Mouse (Mus musculus) ovary, postnatal 36 days (tissue): ENCODE data around the gene Tuba3a.
"Not testable (repeated sequence)": the region's sequence is repeated elsewhere in the genome, so short reads cannot be mapped to it uniquely, and the experiment has no call there.

Source experiments
- DNase-seq: peaks from one replicate; pipeline ENCODE4 v3.0.0; 2022; ENCODE audit warnings: low spot score, mixed read lengths

Tuba3a gene

GRCm38 (mm10) chr6:125307091-125307490, 21.2 kb upstream of the Tuba3a start:
- no peak for DNase-seq

- no peak for DNase-seq
These were observed 19.6 kb upstream of the Tuba3a start for GRCm38 (mm10) chr6:125305465-125305864.

GRCm38 (mm10) chr6:125304408-125304807, 18.6 kb upstream of the Tuba3a start:
- DNase-seq: not testable (repeated sequence)

- DNase-seq: no peak
These were observed 17.4 kb upstream of the Tuba3a start for GRCm38 (mm10) chr6:125303242-125303641.

GRCm38 (mm10) chr6:125302231-125302982, 16.6 kb upstream of the Tuba3a start:
- no peak for DNase-seq

- no peak for DNase-seq
These were observed 15.1 kb upstream of the Tuba3a start for GRCm38 (mm10) chr6:125300982-125301381.

- no peak for DNase-seq
These were observed 11.4 kb upstream of the Tuba3a start for GRCm38 (mm10) chr6:125297149-125297820.

- no peak for DNase-seq
These were observed 8.2 kb upstream of the Tuba3a start for GRCm38 (mm10) chr6:125294049-125294448.

- DNase-seq: no peak
These were observed 6.4 kb upstream of the Tuba3a start for GRCm38 (mm10) chr6:125292256-125292655.

GRCm38 (mm10) chr6:125291329-125291728, 5.5 kb upstream of the Tuba3a start:
- no peak for DNase-seq

GRCm38 (mm10) chr6:125288730-125289129, 2.9 kb upstream of the Tuba3a start:
- DNase-seq: no peak

- no peak for DNase-seq
These were observed 1.1 kb upstream of the Tuba3a start for GRCm38 (mm10) chr6:125286944-125287343.

- DNase-seq: no peak
These were observed 1.1 kb downstream of the Tuba3a start for GRCm38 (mm10) chr6:125284751-125285150.

- no peak for DNase-seq
These were observed 1.6 kb downstream of the Tuba3a start for GRCm38 (mm10) chr6:125284250-125284649.

GRCm38 (mm10) chr6:125282721-125283120, 3.1 kb downstream of the Tuba3a start:
- not testable (repeated sequence) for DNase-seq

GRCm38 (mm10) chr6:125279729-125280128, 6.1 kb downstream of the Tuba3a start:
- DNase-seq: no peak

GRCm38 (mm10) chr6:125274841-125275563, 10.8 kb downstream of the Tuba3a start:
- DNase-seq: peak; percentile 29

GRCm38 (mm10) chr6:125272228-125272785, 13.5 kb downstream of the Tuba3a start:
- DNase-seq: no peak

- peak; percentile 84 for DNase-seq
These were observed 14.2 kb downstream of the Tuba3a start for GRCm38 (mm10) chr6:125271455-125272227.

GRCm38 (mm10) chr6:125268799-125269198, 17.0 kb downstream of the Tuba3a start:
- no peak for DNase-seq

GRCm38 (mm10) chr6:125267469-125267868, 18.4 kb downstream of the Tuba3a start:
- DNase-seq: no peak

GRCm38 (mm10) chr6:125266600-125266999, 19.2 kb downstream of the Tuba3a start:
- DNase-seq: not testable (repeated sequence)
